Mouse (Mus musculus): Measurements from ENCODE around the gene Gm20696. TPM values are rescaled to one million over a fixed set of nuclear protein-coding genes. Genes with fewer than 3 reads are reported as not detected.

Gene Gm20696
- polyA plus RNA-seq, 1 experiment, result 1.7 TPM

DNA sequence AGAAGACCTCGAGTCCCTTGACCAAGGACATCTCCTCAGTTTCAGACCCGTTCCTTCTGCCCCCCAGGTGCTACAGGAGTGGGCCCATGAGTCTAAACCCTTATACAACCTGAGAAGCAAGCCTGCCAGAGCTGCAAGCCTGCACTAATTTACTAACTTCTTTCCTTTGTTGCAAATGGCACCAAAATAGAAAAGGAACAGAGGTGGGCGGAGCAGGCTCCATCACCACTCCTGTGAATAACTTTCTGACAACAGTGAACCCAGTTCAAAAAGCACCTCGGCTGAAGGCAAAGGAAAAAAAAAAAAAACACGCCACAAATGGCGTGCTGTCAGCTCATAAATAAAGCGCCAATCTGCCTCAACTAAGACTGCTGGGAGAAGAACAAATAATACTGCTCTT, 225.5 kb downstream of the Gm20696 start:
- H3K36me3 ChIP-seq (ENCODE audit: control insufficient read depth, insufficient read depth, low read length), result no peaks in the 10 kb centered on the region
- WGBS, result 63% methylated on average over 7 of the region's 7 CpGs
- TF ChIP-seq POLR2A (IDR thresholded peaks at IDR 0.05; ENCODE audit: low read depth, low read length), result no peak
- no peak for TF ChIP-seq CTCF (IDR thresholded peaks at IDR 0.05; ENCODE audit: extremely low read depth, insufficient read depth, insufficient read length, insufficient replicate concordance)
- DNase-seq (ENCODE audit: low read depth in 1 of 2, low spot score in 2 of 2), result no peak
- no peak overlapping the region for H3K4me3 ChIP-seq (ENCODE audit: extremely low read depth, insufficient read depth, insufficient read length)
- H3K27me3 ChIP-seq (ENCODE audit: control insufficient read depth, insufficient read depth, low read length), result no peaks in the 10 kb centered on the region
- peak overlapping the region; percentile 54 for H3K27ac ChIP-seq (ENCODE audit: insufficient read depth, low read length)
- H3K4me1 ChIP-seq (ENCODE audit: control insufficient read depth, insufficient read depth, insufficient read length), result peaks cover 18% of the 10 kb centered on the region

DNA sequence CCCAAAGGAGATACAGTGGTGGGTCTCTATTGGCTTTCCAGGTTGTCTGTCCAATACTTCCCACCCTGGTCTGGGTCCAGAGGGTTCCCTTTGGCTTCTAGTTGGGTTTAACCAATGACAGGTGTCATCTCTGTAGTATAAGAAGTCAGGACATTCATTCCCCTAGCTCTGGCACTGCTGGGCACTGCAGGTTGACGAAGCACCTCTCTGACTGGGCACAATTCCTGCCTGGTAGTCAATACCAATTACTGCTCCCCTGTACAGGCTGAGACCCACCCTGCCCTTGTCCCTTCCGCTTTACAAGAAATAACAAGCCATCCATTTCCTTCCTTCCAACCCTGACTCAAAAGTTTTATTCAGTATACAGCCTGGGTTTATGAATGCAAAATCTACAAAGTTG, 226.0 kb downstream of the Gm20696 start:
- H3K4me3 ChIP-seq (ENCODE audit: extremely low read depth, insufficient read depth, insufficient read length), result no peak overlapping the region
- H3K4me1 ChIP-seq (ENCODE audit: control insufficient read depth, insufficient read depth, insufficient read length), result peaks cover 18% of the 10 kb centered on the region
- 68% methylated on average over 2 of the region's 2 CpGs for WGBS
- H3K27me3 ChIP-seq (ENCODE audit: control insufficient read depth, insufficient read depth, low read length), result no peaks in the 10 kb centered on the region
- no peak for TF ChIP-seq CTCF (IDR thresholded peaks at IDR 0.05; ENCODE audit: extremely low read depth, insufficient read depth, insufficient read length, insufficient replicate concordance)
- TF ChIP-seq POLR2A (IDR thresholded peaks at IDR 0.05; ENCODE audit: low read depth, low read length), result no peak
- peak overlapping the region; percentile 65 for H3K27ac ChIP-seq (ENCODE audit: insufficient read depth, low read length)
- no peak for DNase-seq (ENCODE audit: low read depth in 1 of 2, low spot score in 2 of 2)
- no peaks in the 10 kb centered on the region for H3K36me3 ChIP-seq (ENCODE audit: control insufficient read depth, insufficient read depth, low read length)

- 55% methylated on average over 9 of the region's 9 CpGs for WGBS
- Histone ChIP-seq H3K27me3 (ENCODE audit: control insufficient read depth, insufficient read depth, low read length) (no peaks in the 10 kb centered on the region), H3K4me3 (ENCODE audit: extremely low read depth, insufficient read depth, insufficient read length) (no peak overlapping the region), H3K36me3 (ENCODE audit: control insufficient read depth, insufficient read depth, low read length) (no peaks in the 10 kb centered on the region), H3K4me1 (ENCODE audit: control insufficient read depth, insufficient read depth, insufficient read length) (peaks cover 18% of the 10 kb centered on the region), H3K27ac (ENCODE audit: insufficient read depth, low read length) (peak overlapping the region; percentile 33)
- DNase-seq (ENCODE audit: low read depth in 1 of 2, low spot score in 2 of 2), result no peak
- no peak for TF ChIP-seq CTCF (IDR thresholded peaks at IDR 0.05; ENCODE audit: extremely low read depth, insufficient read depth, insufficient read length, insufficient replicate concordance)
Measured at GRCm38 (mm10) chr6:99439878-99440361, 226.7 kb downstream of the Gm20696 start.

DNA sequence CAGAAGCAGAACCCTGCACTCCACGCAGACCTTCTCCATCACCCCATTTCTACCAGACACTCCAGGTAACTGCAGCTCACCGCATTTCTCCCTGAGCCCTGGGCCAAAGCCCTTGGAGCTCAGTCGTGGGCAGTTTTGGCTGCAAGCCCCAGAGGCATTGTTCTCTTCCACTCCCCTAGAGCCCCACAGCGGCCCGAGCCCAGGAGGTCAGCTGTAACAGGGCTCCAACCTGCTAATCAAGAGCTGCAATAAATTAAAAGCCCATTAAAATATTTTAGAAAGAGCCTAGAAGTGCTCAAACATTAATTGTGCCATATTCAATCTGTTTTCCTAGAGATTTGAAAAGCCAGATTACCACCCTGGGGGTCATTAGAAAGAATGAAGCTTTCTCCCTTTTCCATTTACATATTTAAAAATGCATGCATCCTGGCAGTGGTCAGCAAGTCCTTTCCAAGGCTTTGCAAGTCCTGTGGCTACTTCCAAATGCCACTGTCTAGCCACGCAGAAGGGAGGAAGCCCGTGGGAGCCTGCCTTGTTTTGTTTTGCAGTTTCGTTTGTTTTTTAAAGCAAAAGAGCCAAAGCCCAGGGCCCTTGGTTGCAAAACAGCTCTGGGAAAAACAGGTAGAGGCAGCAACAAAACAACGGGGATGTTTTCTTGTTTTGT, 227.3 kb downstream of the Gm20696 start:
- peak overlapping the region; percentile 33; the same call in 1 of the 2 replicates for H3K27ac ChIP-seq (ENCODE audit: insufficient read depth, low read length)
- TF ChIP-seq CTCF (IDR thresholded peaks at IDR 0.05; ENCODE audit: extremely low read depth, insufficient read depth, insufficient read length, insufficient replicate concordance) (no peak), POLR2A (IDR thresholded peaks at IDR 0.05; ENCODE audit: low read depth, low read length) (no peak)
- H3K4me1 ChIP-seq (ENCODE audit: control insufficient read depth, insufficient read depth, insufficient read length), result peaks cover 21% of the 10 kb centered on the region
- DNase-seq (ENCODE audit: low read depth in 1 of 2, low spot score in 2 of 2), result no peak
- no peaks in the 10 kb centered on the region for H3K36me3 ChIP-seq (ENCODE audit: control insufficient read depth, insufficient read depth, low read length)
- H3K27me3 ChIP-seq (ENCODE audit: control insufficient read depth, insufficient read depth, low read length), result no peaks in the 10 kb centered on the region
- no peak overlapping the region for H3K4me3 ChIP-seq (ENCODE audit: extremely low read depth, insufficient read depth, insufficient read length)
- WGBS, result 76% methylated on average over 9 of the region's 9 CpGs

DNA sequence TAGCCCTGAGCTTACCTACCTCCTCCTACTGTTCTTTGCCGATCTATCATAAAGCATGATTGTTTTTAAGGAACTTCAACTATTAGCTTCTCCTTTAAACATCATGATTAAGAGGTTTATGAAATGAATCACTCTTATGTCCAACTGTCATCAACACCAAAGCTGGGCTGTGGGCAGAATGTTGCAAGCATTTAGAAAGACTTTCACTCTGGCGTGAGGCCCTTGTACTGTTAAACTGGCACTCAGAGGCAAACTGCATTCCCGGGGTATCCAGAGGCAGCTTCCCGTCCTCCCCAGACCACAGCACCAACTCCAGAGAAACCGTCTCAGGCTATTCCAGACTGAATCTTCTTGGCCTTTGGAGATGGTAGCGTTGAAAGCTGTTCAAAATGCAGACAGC, 230.2 kb downstream of the Gm20696 start:
- Histone ChIP-seq H3K27ac (ENCODE audit: insufficient read depth, low read length) (no peak overlapping the region), H3K36me3 (ENCODE audit: control insufficient read depth, insufficient read depth, low read length) (no peaks in the 10 kb centered on the region), H3K4me3 (ENCODE audit: extremely low read depth, insufficient read depth, insufficient read length) (no peak overlapping the region), H3K27me3 (ENCODE audit: control insufficient read depth, insufficient read depth, low read length) (no peaks in the 10 kb centered on the region), H3K4me1 (ENCODE audit: control insufficient read depth, insufficient read depth, insufficient read length) (peaks cover 30% of the 10 kb centered on the region)
- TF ChIP-seq CTCF (IDR thresholded peaks at IDR 0.05; ENCODE audit: extremely low read depth, insufficient read depth, insufficient read length, insufficient replicate concordance) (no peak), POLR2A (IDR thresholded peaks at IDR 0.05; ENCODE audit: low read depth, low read length) (no peak)
- DNase-seq (ENCODE audit: low read depth in 1 of 2, low spot score in 2 of 2), result no peak
- 76% methylated on average over 6 of the region's 6 CpGs for WGBS

DNA sequence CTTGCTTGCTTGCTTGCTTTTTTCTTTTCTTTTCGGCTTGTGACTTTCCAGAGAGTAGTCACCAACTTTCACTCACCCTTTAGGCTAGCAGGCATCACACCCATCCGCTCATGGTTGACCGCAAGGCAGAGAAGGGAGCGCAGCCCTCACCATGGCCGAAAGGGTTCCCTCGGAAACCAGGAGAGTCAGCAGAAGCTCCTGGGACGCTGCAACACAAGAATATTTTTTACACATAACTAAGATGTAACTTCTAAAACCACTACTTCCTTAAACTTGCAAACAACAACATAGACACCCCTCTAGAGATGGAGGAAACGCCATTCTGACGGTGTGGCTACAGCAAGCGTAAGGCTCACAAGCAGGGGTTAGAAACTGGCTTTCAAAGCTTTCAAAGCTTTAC, 231.5 kb downstream of the Gm20696 start:
- Histone ChIP-seq H3K4me3 (ENCODE audit: extremely low read depth, insufficient read depth, insufficient read length) (no peak overlapping the region; the same call in 1 of the 2 replicates), H3K36me3 (ENCODE audit: control insufficient read depth, insufficient read depth, low read length) (no peaks in the 10 kb centered on the region), H3K27me3 (ENCODE audit: control insufficient read depth, insufficient read depth, low read length) (no peaks in the 10 kb centered on the region), H3K4me1 (ENCODE audit: control insufficient read depth, insufficient read depth, insufficient read length) (peaks cover 22% of the 10 kb centered on the region; the same call in 1 of the 2 replicates), H3K27ac (ENCODE audit: insufficient read depth, low read length) (peak overlapping the region; percentile 65)
- TF ChIP-seq POLR2A (IDR thresholded peaks at IDR 0.05; ENCODE audit: low read depth, low read length) (no peak), CTCF (IDR thresholded peaks at IDR 0.05; ENCODE audit: extremely low read depth, insufficient read depth, insufficient read length, insufficient replicate concordance) (no peak)
- DNase-seq (ENCODE audit: low read depth in 1 of 2, low spot score in 2 of 2), result peak in 1 of 2 experiments; percentile 45
- 42% methylated on average over 10 of the region's 10 CpGs for whole genome bisulfite sequencing

DNA sequence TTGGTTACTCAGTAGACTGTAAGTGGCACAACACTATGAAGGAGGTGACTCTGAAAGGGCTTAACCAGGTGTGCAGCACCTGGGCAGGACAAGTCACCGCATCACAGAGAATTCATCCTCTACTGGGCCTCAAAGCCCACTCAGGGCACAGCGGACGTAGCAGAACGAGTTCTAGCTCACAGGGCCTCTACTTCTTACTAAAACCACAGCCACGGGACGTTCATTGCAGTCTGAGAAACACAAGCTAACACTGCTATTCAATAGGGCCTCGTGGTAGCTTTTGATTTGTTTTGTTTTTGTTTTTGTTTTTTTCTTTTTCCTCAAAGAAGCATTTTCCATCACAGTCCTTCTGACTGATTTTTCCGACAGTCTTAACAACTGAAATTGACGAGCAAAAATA, 233.6 kb downstream of the Gm20696 start:
- no peaks in the 10 kb centered on the region for H3K36me3 ChIP-seq (ENCODE audit: control insufficient read depth, insufficient read depth, low read length)
- H3K4me1 ChIP-seq (ENCODE audit: control insufficient read depth, insufficient read depth, insufficient read length), result peaks cover 14% of the 10 kb centered on the region; the same call in 1 of the 2 replicates
- peak overlapping the region; percentile 80 for H3K27ac ChIP-seq (ENCODE audit: insufficient read depth, low read length)
- no peaks in the 10 kb centered on the region for H3K27me3 ChIP-seq (ENCODE audit: control insufficient read depth, insufficient read depth, low read length)
- H3K4me3 ChIP-seq (ENCODE audit: extremely low read depth, insufficient read depth, insufficient read length), result no peak overlapping the region
- TF ChIP-seq CTCF (IDR thresholded peaks at IDR 0.05; ENCODE audit: extremely low read depth, insufficient read depth, insufficient read length, insufficient replicate concordance), result no peak
- no peak for TF ChIP-seq POLR2A (IDR thresholded peaks at IDR 0.05; ENCODE audit: low read depth, low read length)
- 67% methylated on average over 9 of the region's 9 CpGs for WGBS
- no peak for DNase-seq (ENCODE audit: low read depth in 1 of 2, low spot score in 2 of 2)
